Mouse (Mus musculus): ENCODE measurements around the gene Pcbp2.

DNA sequence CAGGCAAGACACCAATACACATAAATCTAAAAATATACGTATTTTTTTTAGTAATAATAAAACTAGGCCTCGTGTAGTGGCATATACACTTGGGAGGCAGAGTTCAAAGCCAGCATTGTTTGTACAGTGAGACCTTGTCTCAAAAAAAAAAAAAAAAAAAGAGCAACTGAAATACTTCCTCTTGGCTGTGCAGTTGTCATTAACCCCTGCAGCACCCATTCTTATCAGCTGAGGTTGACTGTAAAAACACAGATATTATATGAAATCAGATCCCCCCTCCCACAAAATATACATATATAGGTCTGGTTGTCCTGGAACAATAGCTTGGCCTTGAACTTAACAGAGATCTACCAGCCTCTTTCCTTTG lies 36.1 kb downstream of the Pcbp2 start:
- TF ChIP-seq USF1 (IDR thresholded peaks at IDR 0.05; ENCODE audit: low read depth) = no peak
- TF ChIP-seq POLR2A (IDR thresholded peaks at IDR 0.05; ENCODE audit: insufficient read length, low read depth) = no peak
- no peak for TF ChIP-seq E2F4 (IDR thresholded peaks at IDR 0.05; ENCODE audit: insufficient read depth)
- TF ChIP-seq POLR2AphosphoS2 (IDR thresholded peaks at IDR 0.05; ENCODE audit: insufficient read length, low read depth) = no peak
- no peak for TF ChIP-seq TCF12 (IDR thresholded peaks at IDR 0.05; ENCODE audit: insufficient read depth, poor library complexity, severe bottlenecking)
- TF ChIP-seq MAX (IDR thresholded peaks at IDR 0.05; ENCODE audit: low read depth) = no peak
